Mouse (Mus musculus): ENCODE data around the gene Spr. TPM values are rescaled to one million over a fixed set of nuclear protein-coding genes. Genes with fewer than 3 reads are reported as not detected.
A peak's percentile ranks its signal among the peaks of the same experiment; 100 is the strongest.

Gene Spr
- total RNA-seq (2014; rRNA removed; ENCODE audit: low replicate concordance) (63.3 and 108 TPM in 2 replicates), polyA plus RNA-seq (2015; fragmentation: Nextera tagmentation; extraction: Ambion mirVana) (60.9 and 66.2 TPM in 2 replicates)

DNA sequence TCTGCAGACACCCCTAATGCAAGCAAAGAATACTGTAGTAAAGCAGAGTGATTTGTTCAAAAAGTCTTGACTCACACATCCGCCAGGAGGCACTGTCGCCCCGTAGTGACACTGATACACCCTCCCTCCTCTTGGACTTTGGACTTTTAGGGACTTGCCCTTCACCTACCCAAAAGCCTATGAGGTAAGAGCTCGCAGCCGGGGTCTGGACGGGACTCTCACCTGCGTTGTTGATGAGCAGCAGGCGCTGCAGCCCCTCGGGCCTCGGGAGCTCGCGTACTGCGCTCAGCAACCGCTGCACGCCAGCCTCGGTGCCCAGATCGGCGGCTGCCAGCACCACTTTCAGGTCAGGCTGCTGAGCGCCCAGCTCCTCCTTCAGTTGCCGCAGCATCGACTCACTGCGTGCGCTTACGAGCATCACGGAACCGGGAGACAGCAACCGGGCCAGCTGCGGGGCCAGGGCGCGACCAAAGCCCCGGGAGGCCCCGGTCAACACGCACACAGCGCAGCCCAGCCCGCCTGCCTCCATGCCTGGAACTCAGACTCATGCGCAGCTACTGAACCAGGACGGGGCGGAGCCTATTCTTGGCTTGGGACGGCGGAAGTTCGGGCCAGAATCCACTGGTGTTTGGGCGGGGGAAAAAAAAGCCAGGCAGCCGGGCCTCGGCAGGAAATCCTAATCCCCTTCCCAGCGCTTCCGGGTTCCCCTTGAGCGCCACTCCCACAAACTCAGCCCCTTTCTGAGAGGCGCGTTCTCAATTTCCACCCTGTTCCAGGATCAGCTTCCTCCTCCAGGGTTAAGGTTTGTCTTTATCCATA, at the start of gene Spr:
Gene Spr, minus strand, starts transcription at position 550 of the 819 bp plus-strand sequence.
- peak within 1 kb of the TSS; percentile 74 for H3K4me2 ChIP-seq (ENCODE audit: low read depth, low read length)
- H3K4me1 ChIP-seq (ENCODE audit: control insufficient read depth, insufficient read depth): peaks cover 12% of the 10 kb centered on the region
- peaks cover 22% of the 10 kb centered on the region for H3K36me3 ChIP-seq (replicated peaks; ENCODE audit: control insufficient read depth, insufficient read depth, low read length)
- peak within 1 kb of the TSS; percentile 93 for H3K27ac ChIP-seq (ENCODE audit: low read depth)
- ATAC-seq (ENCODE audit: insufficient read depth, low read depth) (peak; percentile 93), DNase-seq (ENCODE audit: low spot score) (peak; percentile 92)
- H3K27me3 ChIP-seq (ENCODE audit: control insufficient read depth, insufficient read depth, low read length): no peaks in the 10 kb centered on the region
- peak within 1 kb of the TSS; percentile 80 for H3K9ac ChIP-seq (replicated peaks; ENCODE audit: low read depth, low read length)
- no peaks in the 10 kb centered on the region for H3K9me3 ChIP-seq (replicated peaks; ENCODE audit: control insufficient read depth, low read length)
- TF ChIP-seq CTCF (IDR thresholded peaks at IDR 0.05; ENCODE audit: low read depth): peak; percentile 90
- no peak for TF ChIP-seq EP300 (IDR thresholded peaks at IDR 0.05; ENCODE audit: low read depth)
- WGBS: under 1% methylated on average over 49 of the region's 49 CpGs
- H3K4me3 ChIP-seq (ENCODE audit: low read depth, low read length): peak within 1 kb of the TSS; percentile 96

- Histone ChIP-seq H3K27me3 (ENCODE audit: control insufficient read depth, insufficient read depth, low read length) (peaks cover 82% of the 10 kb centered on the region), H3K9me3 (replicated peaks; ENCODE audit: control insufficient read depth, low read length) (no peaks in the 10 kb centered on the region), H3K9ac (replicated peaks; ENCODE audit: low read depth, low read length) (no peak overlapping the region), H3K4me3 (ENCODE audit: low read depth, low read length) (peak overlapping the region; percentile 46), H3K27ac (ENCODE audit: low read depth) (no peak overlapping the region), H3K4me1 (ENCODE audit: control insufficient read depth, insufficient read depth) (no peaks in the 10 kb centered on the region), H3K4me2 (ENCODE audit: low read depth, low read length) (no peak overlapping the region), H3K36me3 (replicated peaks; ENCODE audit: control insufficient read depth, insufficient read depth, low read length) (no peaks in the 10 kb centered on the region)
- ATAC-seq (ENCODE audit: insufficient read depth, low read depth) (no peak), DNase-seq (ENCODE audit: low spot score) (no peak)
- 1% methylated on average over 15 of the region's 15 CpGs for WGBS
- TF ChIP-seq EP300 (IDR thresholded peaks at IDR 0.05; ENCODE audit: low read depth) (no peak), CTCF (IDR thresholded peaks at IDR 0.05; ENCODE audit: low read depth) (no peak)
Observed at GRCm38 (mm10) chr6:85186744-85187059, 49.1 kb upstream of the Spr start.

GRCm38 (mm10) chr6:85186033-85186743, 48.6 kb upstream of the Spr start:
- DNase-seq (ENCODE audit: low spot score): no peak
- TF ChIP-seq EP300 (IDR thresholded peaks at IDR 0.05; ENCODE audit: low read depth) (no peak), CTCF (IDR thresholded peaks at IDR 0.05; ENCODE audit: low read depth) (no peak)
- Histone ChIP-seq H3K9me3 (replicated peaks; ENCODE audit: control insufficient read depth, low read length) (no peaks in the 10 kb centered on the region), H3K4me1 (ENCODE audit: control insufficient read depth, insufficient read depth) (no peaks in the 10 kb centered on the region), H3K36me3 (replicated peaks; ENCODE audit: control insufficient read depth, insufficient read depth, low read length) (no peaks in the 10 kb centered on the region), H3K27ac (ENCODE audit: low read depth) (no peak overlapping the region), H3K4me3 (ENCODE audit: low read depth, low read length) (0 out of 2 replicates have a peak overlapping the region, but pooled peaks have one; percentile 46), H3K4me2 (ENCODE audit: low read depth, low read length) (no peak overlapping the region), H3K9ac (replicated peaks; ENCODE audit: low read depth, low read length) (no peak overlapping the region), H3K27me3 (ENCODE audit: control insufficient read depth, insufficient read depth, low read length) (peaks cover 77% of the 10 kb centered on the region)
- ATAC-seq (ENCODE audit: insufficient read depth, low read depth): no peak
- WGBS: 3% methylated on average over 33 of the region's 33 CpGs

DNA sequence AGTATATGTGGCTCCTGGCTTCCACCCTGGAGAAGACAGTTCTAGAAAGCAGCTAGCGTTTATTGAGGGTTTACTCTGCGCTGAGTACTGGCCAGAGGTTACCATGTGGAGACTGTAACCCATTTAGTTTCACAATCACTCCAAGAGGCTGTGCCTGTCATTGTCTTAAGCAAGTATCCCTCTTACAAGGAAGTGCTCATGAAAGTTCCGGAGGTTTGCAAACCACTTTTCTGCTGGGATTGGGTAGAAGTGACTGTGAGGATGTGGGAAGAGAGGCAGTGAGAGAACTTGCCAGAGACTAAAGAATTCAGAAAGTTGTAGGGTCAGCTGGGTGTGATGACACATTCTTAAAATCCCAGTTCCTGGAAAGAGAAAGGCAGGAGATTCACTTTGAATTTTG, 46.4 kb upstream of the Spr start:
- H3K36me3 ChIP-seq (replicated peaks; ENCODE audit: control insufficient read depth, insufficient read depth, low read length): no peaks in the 10 kb centered on the region
- no peak for TF ChIP-seq EP300 (IDR thresholded peaks at IDR 0.05; ENCODE audit: low read depth)
- TF ChIP-seq CTCF (IDR thresholded peaks at IDR 0.05; ENCODE audit: low read depth): no peak
- WGBS: 51% methylated on average over 3 of the region's 3 CpGs
- no peak overlapping the region for H3K9ac ChIP-seq (replicated peaks; ENCODE audit: low read depth, low read length)
- ATAC-seq (ENCODE audit: insufficient read depth, low read depth): no peak
- H3K27me3 ChIP-seq (ENCODE audit: control insufficient read depth, insufficient read depth, low read length): peaks cover 54% of the 10 kb centered on the region
- no peak overlapping the region for H3K4me2 ChIP-seq (ENCODE audit: low read depth, low read length)
- no peak overlapping the region for H3K27ac ChIP-seq (ENCODE audit: low read depth)
- DNase-seq (ENCODE audit: low spot score): no peak
- no peaks in the 10 kb centered on the region for H3K4me1 ChIP-seq (ENCODE audit: control insufficient read depth, insufficient read depth)
- no peak overlapping the region for H3K4me3 ChIP-seq (ENCODE audit: low read depth, low read length)
- no peaks in the 10 kb centered on the region for H3K9me3 ChIP-seq (replicated peaks; ENCODE audit: control insufficient read depth, low read length)

- Histone ChIP-seq H3K27ac (ENCODE audit: low read depth) (no peak overlapping the region), H3K9ac (replicated peaks; ENCODE audit: low read depth, low read length) (no peak overlapping the region), H3K4me2 (ENCODE audit: low read depth, low read length) (no peak overlapping the region), H3K4me1 (ENCODE audit: control insufficient read depth, insufficient read depth) (no peaks in the 10 kb centered on the region), H3K9me3 (replicated peaks; ENCODE audit: control insufficient read depth, low read length) (no peaks in the 10 kb centered on the region), H3K27me3 (ENCODE audit: control insufficient read depth, insufficient read depth, low read length) (peaks cover 17% of the 10 kb centered on the region), H3K4me3 (ENCODE audit: low read depth, low read length) (no peak overlapping the region), H3K36me3 (replicated peaks; ENCODE audit: control insufficient read depth, insufficient read depth, low read length) (no peaks in the 10 kb centered on the region)
- WGBS: 41% methylated on average over 2 of the region's 2 CpGs
- TF ChIP-seq EP300 (IDR thresholded peaks at IDR 0.05; ENCODE audit: low read depth) (no peak), CTCF (IDR thresholded peaks at IDR 0.05; ENCODE audit: low read depth) (no peak)
- DNase-seq (ENCODE audit: low spot score) (no peak), ATAC-seq (ENCODE audit: insufficient read depth, low read depth) (no peak)
Observed at GRCm38 (mm10) chr6:85180036-85180435, 42.5 kb upstream of the Spr start.

Measured in heart, postnatal 0 days (tissue).